Mouse (Mus musculus) heart, postnatal 25 days (tissue): ENCODE data around the gene Zswim8. TPM values are rescaled to one million over a fixed set of nuclear protein-coding genes. Genes with fewer than 3 reads are reported as not detected.
"Not testable (repeated sequence)": the region's sequence is repeated elsewhere in the genome, so short reads cannot be mapped to it uniquely, and the experiment has no call there.

Source experiments
- DNase-seq: peaks from one replicate; pipeline ENCODE4 v3.0.0; 2022; ENCODE audit warnings: low spot score
- intact Hi-C: fragments of 180-260 bp; cut with DNase I; formaldehyde crosslinking; loops from one replicate; pipeline ENCODE4 v1.15.1; 2025
- total RNA-seq, 2 experiments: library from RNA; stranded (reverse); gene quantifications; 2 replicates each; pipeline ENCODE4 v1.2.3; 2021

Gene Zswim8
- total RNA-seq, 2 experiments from 2014 or later, result 46.6 to 47.6 TPM

GRCm38 (mm10) chr14:20689009-20689408 lies 18.3 kb upstream of the Zswim8 start:
- intact Hi-C loops, result no loop called here
- DNase-seq, result no peak

- intact Hi-C loops, result loop anchor here (2.0 kb wide), 1 partner anchor 17 kb away; the partner anchor contains the start of gene Sec24c
- DNase-seq, result no peak
Observed at GRCm38 (mm10) chr14:20691772-20692171, 15.6 kb upstream of the Zswim8 start.

- DNase-seq, result no peak
- intact Hi-C loops, result loop anchor here (2.0 kb wide), 1 partner anchor 19 kb away; the partner anchor contains the start of gene Sec24c
Observed at GRCm38 (mm10) chr14:20693589-20694101, 13.7 kb upstream of the Zswim8 start.

- DNase-seq, result no peak
- intact Hi-C loops, result no loop called here
Observed at GRCm38 (mm10) chr14:20694185-20694883, 13.0 kb upstream of the Zswim8 start.

- intact Hi-C loops, result loop anchor here (5.0 kb wide), 1 partner anchor 102 kb away; no protein-coding TSS in a partner anchor
- peak; percentile 80 for DNase-seq
Observed at GRCm38 (mm10) chr14:20694884-20695760, 12.2 kb upstream of the Zswim8 start, which contains the start of gene Fut11. Fut11 (plus strand) TSS chr14:20694968.

GRCm38 (mm10) chr14:20695761-20696520 lies 11.4 kb upstream of the Zswim8 start:
- DNase-seq, result no peak
- intact Hi-C loops, result loop anchor here (5.0 kb wide), 1 partner anchor 101 kb away; no protein-coding TSS in a partner anchor

GRCm38 (mm10) chr14:20696986-20697385 lies 10.4 kb upstream of the Zswim8 start:
- intact Hi-C loops, result loop anchor here (5.0 kb wide), 1 partner anchor 100 kb away; no protein-coding TSS in a partner anchor
- DNase-seq, result no peak

GRCm38 (mm10) chr14:20698515-20698914 lies 8.8 kb upstream of the Zswim8 start:
- intact Hi-C loops, result loop anchor here (5.0 kb wide), 1 partner anchor 99 kb away; no protein-coding TSS in a partner anchor
- no peak for DNase-seq

- DNase-seq, result no peak
- intact Hi-C loops, result no loop called here
Observed at GRCm38 (mm10) chr14:20700362-20700761, 7.0 kb upstream of the Zswim8 start.

GRCm38 (mm10) chr14:20701554-20701953 lies 5.8 kb upstream of the Zswim8 start:
- no peak for DNase-seq
- intact Hi-C loops, result no loop called here

GRCm38 (mm10) chr14:20702096-20702740 lies 5.1 kb upstream of the Zswim8 start:
- DNase-seq, result no peak
- intact Hi-C loops, result no loop called here

- DNase-seq, result peak; percentile 77
- intact Hi-C loops, result no loop called here
Observed at GRCm38 (mm10) chr14:20702741-20703381, 4.5 kb upstream of the Zswim8 start, which contains the start of gene Chchd1. Chchd1 (plus strand) TSS chr14:20703006.

GRCm38 (mm10) chr14:20703461-20703860 lies 3.9 kb upstream of the Zswim8 start:
- DNase-seq, intact Hi-C loops: not testable (repeated sequence)

- intact Hi-C loops, result no loop called here
- DNase-seq, result no peak
Observed at GRCm38 (mm10) chr14:20708239-20708638, 887 bp downstream of the Zswim8 start.

- intact Hi-C loops, result no loop called here
- DNase-seq, result no peak
Observed at GRCm38 (mm10) chr14:20713832-20714231, 6.5 kb downstream of the Zswim8 start.

GRCm38 (mm10) chr14:20718443-20718842 lies 11.1 kb downstream of the Zswim8 start:
- DNase-seq, result no peak

GRCm38 (mm10) chr14:20719767-20720166 lies 12.4 kb downstream of the Zswim8 start:
- no peak for DNase-seq
- intact Hi-C loops, result loop anchor here (5.0 kb wide), 1 partner anchor 153 kb away; no protein-coding TSS in a partner anchor

More at GRCm38 (mm10) chr14:20718443-20718842, 11.1 kb downstream of the Zswim8 start:
- intact Hi-C loops, result no loop called here

- no peak for DNase-seq
- intact Hi-C loops, result loop anchor here (5.0 kb wide), 1 partner anchor 151 kb away; no protein-coding TSS in a partner anchor
Observed at GRCm38 (mm10) chr14:20721371-20721770, 14.0 kb downstream of the Zswim8 start.
